In the genomic region with DNA sequence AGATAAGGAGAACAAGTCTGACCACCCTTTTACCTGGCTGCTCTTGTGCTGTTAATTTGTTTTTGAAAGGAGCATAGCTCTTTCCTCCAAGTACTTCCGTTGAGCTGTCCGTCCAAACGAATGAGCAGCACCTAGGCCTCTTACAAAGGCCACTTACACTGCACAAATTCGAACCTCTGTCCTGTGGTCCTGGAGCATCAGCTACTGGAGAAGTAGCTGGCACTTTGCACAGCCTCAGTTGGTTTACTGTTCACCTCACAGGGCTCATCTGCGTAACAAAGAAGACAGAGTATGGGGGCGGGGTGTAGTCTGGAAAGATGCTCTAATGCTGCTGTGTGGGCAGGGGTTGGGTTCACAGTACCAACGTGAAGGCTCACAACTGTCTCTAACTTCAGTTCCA, we compare ENCODE assay signal across 14 mouse cellular contexts. TPM values are rescaled to one million over a fixed set of nuclear protein-coding genes. Genes with fewer than 3 reads are reported as not detected.
"Had no signal": no experiment of that assay in that cellular context is flagged by ENCODE, and none has a peak within 500 bp of the region (broad histone marks: within the 10 kb centered on the region; RNA-seq: fewer than 3 reads in every experiment).

No protein-coding gene starts in this region.

- H3K9ac ChIP-seq: limb, embryonic 13.5 days; liver, embryonic 14.5 days; neural tube, embryonic 15.5 days had no signal

- H3K4me1 ChIP-seq: neural tube, embryonic 15.5 days had no signal

- H3K4me2 ChIP-seq: limb, embryonic 13.5 days; neural tube, embryonic 15.5 days had no signal

- H3K27me3 ChIP-seq: limb, embryonic 13.5 days; neural tube, embryonic 15.5 days had no signal

- H3K36me3 ChIP-seq: limb, embryonic 13.5 days; neural tube, embryonic 15.5 days had no signal

- H3K27ac ChIP-seq: kidney, postnatal 0 days; layer of hippocampus, adult 2 months; liver, embryonic 14.5 days; neural tube, embryonic 15.5 days had no signal

- H3K4me3 ChIP-seq: layer of hippocampus, adult 2 months; limb, embryonic 13.5 days; myocyte; neural tube, embryonic 15.5 days had no signal

- H3K9me3 ChIP-seq: limb, embryonic 13.5 days; neural tube, embryonic 15.5 days had no signal

- DNase-seq: kidney, adult 8-10 months; kidney, postnatal 36 days; left cerebral cortex, postnatal 4 days; lung, adult 18-20 months; midbrain, embryonic 14.5 days; right cerebral cortex, adult 18-20 months; right cerebral cortex, postnatal 25 days had no signal

RNA-seq across cellular contexts. Expression of a gene that starts 15.7 kb away (rescaled TPM):
- total RNA-seq: megakaryocyte-erythroid progenitor cell, adult 5-6 weeks had no signal

RNA-seq across cellular contexts. Expression of a gene that starts 55.4 kb away (rescaled TPM):
- polyA plus RNA-seq: myocyte had no signal
